Mouse (Mus musculus): Measurements from ENCODE around the gene Atf7. TPM values are rescaled to one million over a fixed set of nuclear protein-coding genes. Genes with fewer than 3 reads are reported as not detected.

Atf7 gene
- total and polyA plus RNA-seq, 3 experiments: 6.7 to 31.9 (median 8.6) TPM

DNA sequence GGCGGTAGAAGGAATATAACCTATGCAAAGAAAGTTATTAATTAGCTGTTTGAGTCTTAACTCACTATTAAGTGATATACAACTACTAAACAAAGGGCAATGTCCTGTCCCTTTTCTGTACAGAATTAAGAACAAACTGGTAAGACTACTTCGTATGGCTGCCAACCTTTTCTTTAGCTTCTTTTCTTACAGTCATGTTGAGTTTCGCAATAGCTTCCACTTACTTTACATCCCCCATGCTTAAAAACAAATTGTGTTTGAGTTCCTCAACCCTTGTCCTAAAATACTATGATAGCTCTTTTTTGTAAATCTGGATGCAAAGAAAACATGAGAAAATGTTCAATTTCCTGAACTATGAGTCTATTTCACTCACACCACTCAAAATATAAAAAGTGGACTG lies 2.1 kb downstream of the Atf7 start:
- DNase-seq (ENCODE audit: extremely low read depth): no peak
- H3K9ac ChIP-seq (ENCODE audit: insufficient read depth, low read depth): no peak overlapping the region
- peaks cover 0 to 23% of the 10 kb centered on the region in 2 experiments for H3K36me3 ChIP-seq (replicated peaks in 1 of 2; ENCODE audit: control insufficient read depth in 1 of 2, insufficient read depth in 1 of 2, low read length in 1 of 2)
- H3K9me3 ChIP-seq (replicated peaks; ENCODE audit: low read length): no peaks in the 10 kb centered on the region
- no peak overlapping the region for H3K27ac ChIP-seq (ENCODE audit: insufficient read depth, low read depth)
- dilution Hi-C loops (cut with MboI; ENCODE audit: extremely low pct_ligation_motif_present, extremely low pct_unique_long_range_greater_than_20kb, low sequenced_read_pairs) (no loop called here), in situ Hi-C loops (cut with MboI; ENCODE audit: low pct_ligation_motif_present, low pct_unique_long_range_greater_than_20kb, low sequenced_read_pairs) (no loop called here)
- no peak overlapping the region for H3K4me2 ChIP-seq (ENCODE audit: insufficient read depth, low read depth, poor library complexity, severe bottlenecking)
- H3K27me3 ChIP-seq (replicated peaks): no peaks in the 10 kb centered on the region
- TF ChIP-seq MYC (IDR thresholded peaks at IDR 0.05; ENCODE audit: low read depth, low read length) (no peak), KAT2A (IDR thresholded peaks at IDR 0.05; ENCODE audit: insufficient replicate concordance, low read length) (no peak), CHD2 (IDR thresholded peaks at IDR 0.05; ENCODE audit: low read length) (no peak), ZKSCAN1 (IDR thresholded peaks at IDR 0.05; ENCODE audit: borderline replicate concordance, low read depth, low read length) (no peak), HCFC1 (IDR thresholded peaks at IDR 0.05; ENCODE audit: low read depth, low read length) (no peak), GABPA (IDR thresholded peaks at IDR 0.05; ENCODE audit: insufficient replicate concordance, low read depth, low read length) (no peak), MEF2A (IDR thresholded peaks at IDR 0.05; ENCODE audit: borderline replicate concordance, low read depth, low read length) (no peak)
- H3K4me3 ChIP-seq (replicated peaks in 1 of 3; ENCODE audit: low read depth in 2 of 3, low read length in 2 of 3, poor library complexity in 1 of 3): no peak overlapping the region
- peaks cover 6 to 45% of the 10 kb centered on the region in 2 experiments; a peak in 3 of 4 replicates for H3K4me1 ChIP-seq (ENCODE audit: control insufficient read depth in 1 of 2, insufficient read depth in 2 of 2)
- H3K79me2 ChIP-seq (replicated peaks; ENCODE audit: control insufficient read depth, extremely low read depth, insufficient read depth, poor library complexity, severe bottlenecking): peaks cover 18% of the 10 kb centered on the region

DNA sequence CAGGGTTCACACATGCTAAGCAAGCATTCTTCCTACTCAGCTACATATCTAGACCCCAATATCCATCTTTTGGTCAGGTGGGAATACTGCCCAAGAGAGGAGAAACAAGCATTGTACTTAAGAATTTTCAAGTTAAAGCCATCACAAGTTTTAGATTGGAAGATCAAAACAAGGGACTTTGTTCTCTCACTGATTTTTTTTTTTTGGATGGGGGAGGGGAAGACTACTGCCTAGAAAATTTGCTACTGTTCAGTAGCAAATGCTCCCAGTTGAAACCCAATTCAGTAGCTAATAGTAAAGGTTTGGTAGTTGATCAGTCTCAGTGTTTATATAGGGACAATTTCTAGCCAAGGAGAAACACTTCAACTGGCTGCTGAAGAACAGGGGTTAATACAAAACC lies 2.7 kb downstream of the Atf7 start:
- Histone ChIP-seq H3K9ac (ENCODE audit: insufficient read depth, low read depth) (no peak overlapping the region), H3K9me3 (replicated peaks; ENCODE audit: low read length) (no peaks in the 10 kb centered on the region), H3K79me2 (replicated peaks; ENCODE audit: control insufficient read depth, extremely low read depth, insufficient read depth, poor library complexity, severe bottlenecking) (peaks cover 18% of the 10 kb centered on the region), H3K4me2 (ENCODE audit: insufficient read depth, low read depth, poor library complexity, severe bottlenecking) (no peak overlapping the region), H3K4me1 (ENCODE audit: control insufficient read depth in 1 of 2, insufficient read depth in 2 of 2) (peaks cover 6 to 51% of the 10 kb centered on the region in 2 experiments; a peak in 3 of 4 replicates), H3K27me3 (replicated peaks) (no peaks in the 10 kb centered on the region), H3K27ac (ENCODE audit: insufficient read depth, low read depth) (no peak overlapping the region), H3K36me3 (replicated peaks in 1 of 2; ENCODE audit: control insufficient read depth in 1 of 2, insufficient read depth in 1 of 2, low read length in 1 of 2) (peaks cover 0 to 23% of the 10 kb centered on the region in 2 experiments), H3K4me3 (replicated peaks in 1 of 3; ENCODE audit: low read depth in 2 of 3, low read length in 2 of 3, poor library complexity in 1 of 3) (no peak overlapping the region)
- TF ChIP-seq ZNF384 (IDR thresholded peaks at IDR 0.05; ENCODE audit: low read depth, low read length) (peak; percentile 59; the same call in 1 of the 2 replicates), ZC3H11A (IDR thresholded peaks at IDR 0.05; ENCODE audit: low read depth, low read length) (no peak), E2F4 (IDR thresholded peaks at IDR 0.05; ENCODE audit: insufficient replicate concordance, low read depth, low read length) (no peak), MAZ (IDR thresholded peaks at IDR 0.05; ENCODE audit: low read depth, low read length) (no peak), CTCF (conservative IDR thresholded peaks at IDR 0.05 in 1 of 2, IDR thresholded peaks at IDR 0.05 in 1 of 2; ENCODE audit: low read depth in 2 of 2, low read length in 2 of 2) (no peak), ZKSCAN1 (IDR thresholded peaks at IDR 0.05; ENCODE audit: borderline replicate concordance, low read depth, low read length) (no peak), CHD1 (IDR thresholded peaks at IDR 0.05; ENCODE audit: low read depth, low read length) (no peak)
- in situ Hi-C loops (cut with MboI; ENCODE audit: low pct_ligation_motif_present, low pct_unique_long_range_greater_than_20kb, low sequenced_read_pairs) (no loop called here), dilution Hi-C loops (cut with MboI; ENCODE audit: extremely low pct_ligation_motif_present, extremely low pct_unique_long_range_greater_than_20kb, low sequenced_read_pairs) (no loop called here)
- DNase-seq (ENCODE audit: extremely low read depth): no peak

DNA sequence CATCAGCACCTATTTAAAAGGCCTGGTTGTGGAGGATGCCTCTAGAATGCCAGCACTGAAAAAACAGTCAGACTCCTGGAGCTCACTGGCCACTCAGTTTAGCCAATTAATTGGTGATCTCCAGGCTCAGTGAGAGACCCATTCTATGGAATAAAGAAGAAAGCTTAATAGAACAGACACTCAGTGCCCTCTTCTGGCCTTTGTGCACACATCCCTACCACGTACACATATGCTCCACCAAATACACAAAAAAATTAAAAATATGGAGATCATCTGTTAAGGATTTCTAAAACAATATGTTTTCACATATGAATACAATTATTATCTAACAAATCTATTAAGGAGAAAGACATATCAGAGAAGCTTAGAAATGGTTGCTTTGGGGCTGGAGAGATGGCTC lies 4.5 kb downstream of the Atf7 start:
- peaks cover 18% of the 10 kb centered on the region for H3K79me2 ChIP-seq (replicated peaks; ENCODE audit: control insufficient read depth, extremely low read depth, insufficient read depth, poor library complexity, severe bottlenecking)
- no peak overlapping the region for H3K4me3 ChIP-seq (replicated peaks in 1 of 3; ENCODE audit: low read depth in 2 of 3, low read length in 2 of 3, poor library complexity in 1 of 3)
- dilution Hi-C loops (cut with MboI; ENCODE audit: extremely low pct_ligation_motif_present, extremely low pct_unique_long_range_greater_than_20kb, low sequenced_read_pairs): no loop called here
- TF ChIP-seq USF1 (IDR thresholded peaks at IDR 0.05; ENCODE audit: low read depth, low read length) (no peak), CTCF (conservative IDR thresholded peaks at IDR 0.05 in 1 of 2, IDR thresholded peaks at IDR 0.05 in 1 of 2; ENCODE audit: low read depth in 2 of 2, low read length in 2 of 2) (peak in 1 of 2 experiments; percentile 27; a peak in 2 of 4 replicates)
- in situ Hi-C loops (cut with MboI; ENCODE audit: low pct_ligation_motif_present, low pct_unique_long_range_greater_than_20kb, low sequenced_read_pairs): no loop called here
- H3K27ac ChIP-seq (ENCODE audit: insufficient read depth, low read depth): no peak overlapping the region
- H3K9ac ChIP-seq (ENCODE audit: insufficient read depth, low read depth): no peak overlapping the region
- H3K27me3 ChIP-seq (replicated peaks): no peaks in the 10 kb centered on the region
- H3K9me3 ChIP-seq (replicated peaks; ENCODE audit: low read length): no peaks in the 10 kb centered on the region
- H3K4me2 ChIP-seq (ENCODE audit: insufficient read depth, low read depth, poor library complexity, severe bottlenecking): no peak overlapping the region
- no peak for DNase-seq (ENCODE audit: extremely low read depth)
- peaks cover under 1 to 46% of the 10 kb centered on the region in 2 experiments; a peak in 2 of 4 replicates for H3K4me1 ChIP-seq (ENCODE audit: control insufficient read depth in 1 of 2, insufficient read depth in 2 of 2)
- H3K36me3 ChIP-seq (replicated peaks in 1 of 2; ENCODE audit: control insufficient read depth in 1 of 2, insufficient read depth in 1 of 2, low read length in 1 of 2): peaks cover 0 to 25% of the 10 kb centered on the region in 2 experiments

Measured in CH12.LX (cell line).